Mouse (Mus musculus) liver, embryonic 11.5 days (tissue): ENCODE measurements around the gene Depdc1b. TPM values are rescaled to one million over a fixed set of nuclear protein-coding genes. Genes with fewer than 3 reads are reported as not detected.

ENCODE experiments used
- ATAC-seq: fragments of 200-750 bp; cut with Nextera tagmentation; replicated peaks from 2 replicates; pipeline ENCODE4 v1.8.0; 2017; ENCODE audit warnings: moderate number of reproducible peaks, mild to moderate bottlenecking, moderate TSS enrichment, moderate library complexity; ENCODE audit not compliant: low FRiP score
- DNase-seq: peaks from one replicate; pipeline ENCODE4 v3.0.0-alpha.2; 2017; ENCODE audit warnings: low spot score
- H3K27ac ChIP-seq: fragments of 300-500 bp; sonication (generic); 2 replicates; pipeline ENCODE4 v1.5.1; 2014; ENCODE audit warnings: mild to moderate bottlenecking, low read depth, low read length, control low read depth
- H3K27me3 ChIP-seq: fragments of 300-500 bp; sonication (generic); replicated peaks from 2 replicates; pipeline ENCODE4 v1.6.1; 2014; ENCODE audit warnings: low read length, mixed read lengths; ENCODE audit not compliant: control insufficient read depth, insufficient read depth
- H3K36me3 ChIP-seq: fragments of 300-500 bp; sonication (generic); 2 replicates; pipeline ENCODE4 v1.6.1; 2014; ENCODE audit warnings: mild to moderate bottlenecking, low read length, moderate library complexity, mixed read lengths; ENCODE audit not compliant: control insufficient read depth, insufficient read depth
- H3K4me1 ChIP-seq: fragments of 300-500 bp; sonication (generic); replicated peaks from 2 replicates; pipeline ENCODE4 v1.6.1; 2014; ENCODE audit warnings: low read length, mixed read lengths; ENCODE audit not compliant: control insufficient read depth, insufficient read depth
- H3K4me2 ChIP-seq: fragments of 300-500 bp; sonication (generic); 2 replicates; pipeline ENCODE4 v1.6.1; 2014; ENCODE audit warnings: mild to moderate bottlenecking, control low read depth, moderate library complexity
- H3K4me3 ChIP-seq: fragments of 300-500 bp; sonication (generic); 2 replicates; pipeline ENCODE4 v1.5.1; 2014; ENCODE audit warnings: low read depth, low read length, control low read depth
- H3K9ac ChIP-seq: fragments of 300-500 bp; sonication (generic); 2 replicates; pipeline ENCODE4 v1.6.1; 2014; ENCODE audit warnings: low read depth, low read length, control low read depth
- H3K9me3 ChIP-seq: fragments of 300-500 bp; sonication (generic); 2 replicates; pipeline ENCODE4 v1.6.1; 2016; ENCODE audit warnings: low read length, inconsistent platforms, mixed read lengths; ENCODE audit not compliant: control insufficient read depth
- WGBS: fragments of 180-500 bp; shearing (Covaris S2); extraction: QIAGEN DNeasy Blood & Tissue Kit; methylation state at CpG from one replicate; pipeline ENCODE4 v1.1.7; 2014; 5-methylcytosine and 5-hydroxymethylcytosine counted together
- polyA plus RNA-seq: library from polyadenylated mRNA; unstranded; fragments of >200 nt; fragmentation: Nextera tagmentation; extraction: Ambion mirVana; gene quantifications from 2 replicates; pipeline ENCODE4 v1.2.1, GENCODE M21; 2014

Depdc1b gene
- polyA plus RNA-seq, 1 experiment from 2014 or later = 14.9 TPM

DNA sequence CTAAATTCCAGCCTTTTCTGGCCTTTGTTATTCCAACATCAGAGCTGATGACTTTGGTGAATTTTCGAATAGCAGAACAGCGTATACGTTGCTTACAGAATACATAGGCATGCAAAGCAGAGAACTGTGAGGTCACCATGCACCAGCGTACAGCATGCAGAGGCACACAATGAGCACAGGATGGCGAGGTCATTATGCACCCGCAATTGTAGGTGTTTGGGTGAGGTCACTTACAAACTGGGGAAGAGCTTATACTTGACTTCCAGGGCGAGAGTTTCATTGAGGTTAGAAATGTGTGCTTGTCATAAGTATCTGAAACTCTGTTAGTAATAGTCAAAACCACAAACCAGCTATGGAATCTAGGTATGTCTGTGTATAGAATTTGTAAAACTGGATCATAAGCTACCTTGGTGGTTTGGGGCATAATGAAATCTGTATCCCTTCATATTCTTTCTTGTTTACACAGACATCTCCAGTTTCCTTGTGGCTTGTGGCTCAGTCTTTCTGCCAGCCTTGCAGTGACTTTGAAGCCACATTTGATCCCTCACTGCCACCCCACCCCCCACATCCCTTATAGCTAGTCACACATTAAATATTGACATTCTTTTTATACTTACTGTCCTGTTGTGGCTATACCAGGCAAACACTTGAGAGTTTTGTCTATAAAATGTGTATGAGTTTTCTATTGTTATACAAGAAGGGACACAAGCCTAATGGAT is 13.0 kb upstream of the Depdc1b start:
- no peaks in the 10 kb centered on the region for H3K4me1 ChIP-seq
- H3K27ac ChIP-seq = no peak overlapping the region
- WGBS = 83% methylated on average over 7 of the region's 7 CpGs
- ATAC-seq (no peak), DNase-seq (no peak)
- H3K9ac ChIP-seq = no peak overlapping the region
- H3K4me2 ChIP-seq = no peak overlapping the region
- no peak overlapping the region for H3K4me3 ChIP-seq
- no peaks in the 10 kb centered on the region for H3K27me3 ChIP-seq
- H3K9me3 ChIP-seq = no peaks in the 10 kb centered on the region
- H3K36me3 ChIP-seq = no peaks in the 10 kb centered on the region

GRCm38 (mm10) chr13:108303841-108304240 is 12.3 kb upstream of the Depdc1b start:
- no peak for ATAC-seq
- Histone ChIP-seq H3K4me2 (no peak overlapping the region), H3K36me3 (no peaks in the 10 kb centered on the region), H3K27me3 (no peaks in the 10 kb centered on the region), H3K27ac (no peak overlapping the region), H3K4me3 (no peak overlapping the region), H3K9ac (no peak overlapping the region), H3K4me1 (no peaks in the 10 kb centered on the region), H3K9me3 (no peaks in the 10 kb centered on the region)
- no peak for DNase-seq
- WGBS = 28% methylated on average over 1 of the region's 1 CpGs

GRCm38 (mm10) chr13:108304680-108305079 is 11.5 kb upstream of the Depdc1b start:
- WGBS = 17% methylated on average over 2 of the region's 2 CpGs
- Histone ChIP-seq H3K4me2 (no peak overlapping the region), H3K9me3 (no peaks in the 10 kb centered on the region), H3K4me1 (no peaks in the 10 kb centered on the region), H3K4me3 (no peak overlapping the region), H3K27me3 (no peaks in the 10 kb centered on the region), H3K27ac (no peak overlapping the region), H3K36me3 (no peaks in the 10 kb centered on the region), H3K9ac (no peak overlapping the region)
- DNase-seq (no peak), ATAC-seq (no peak)

DNA sequence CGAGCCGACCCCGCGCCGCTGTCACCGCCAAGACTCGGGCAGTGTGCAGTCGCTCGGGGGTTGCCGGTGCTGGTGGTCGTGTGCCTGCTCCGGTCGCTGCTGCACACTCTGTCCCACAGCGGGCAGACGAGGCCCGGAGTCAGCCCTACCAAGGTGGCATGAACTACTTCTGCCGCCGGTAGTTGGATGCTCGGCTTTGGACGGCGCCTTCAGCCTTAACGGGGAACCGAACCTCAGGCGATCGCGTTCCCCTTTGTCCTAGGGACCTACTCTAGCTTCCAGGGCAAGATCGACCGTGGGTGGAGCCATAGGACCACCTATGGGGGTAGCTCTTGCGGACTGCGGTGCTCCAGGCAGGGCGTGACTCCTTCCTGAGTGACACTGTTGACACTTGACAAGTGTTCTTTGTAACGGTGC is 363 bp downstream of the Depdc1b start:
- under 1% methylated on average over 32 of the region's 32 CpGs for WGBS
- Histone ChIP-seq H3K4me3 (peak overlapping the region; percentile 91), H3K4me1 (peaks cover 12% of the 10 kb centered on the region), H3K9ac (peak overlapping the region; percentile 84), H3K27ac (peak overlapping the region; percentile 90), H3K4me2 (peak overlapping the region; percentile 89), H3K36me3 (no peaks in the 10 kb centered on the region; the same call in 1 of the 2 replicates), H3K9me3 (no peaks in the 10 kb centered on the region), H3K27me3 (no peaks in the 10 kb centered on the region)
- ATAC-seq (peak; percentile 75), DNase-seq (peak; percentile 66)

DNA sequence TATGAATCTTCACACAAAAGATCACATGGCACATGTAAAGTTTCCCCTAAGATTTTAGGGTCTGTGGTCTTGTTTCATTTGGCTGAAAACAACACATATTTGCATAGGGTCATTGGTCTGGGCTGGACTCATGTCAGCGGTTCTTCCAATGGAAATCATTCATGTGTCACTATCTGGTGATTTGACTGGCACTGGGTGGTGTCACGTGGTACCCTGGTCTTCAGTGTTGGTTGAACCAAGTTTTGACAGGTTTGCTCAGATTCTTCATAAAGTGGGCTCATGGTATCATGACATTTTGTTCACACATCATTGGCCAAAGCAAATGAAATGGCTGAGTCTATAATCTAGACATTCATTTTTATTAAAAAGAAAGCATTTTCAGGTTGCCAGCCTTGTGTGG is 1.3 kb downstream of the Depdc1b start:
- Histone ChIP-seq H3K9ac (no peak overlapping the region; the same call in 1 of the 2 replicates), H3K36me3 (no peaks in the 10 kb centered on the region; the same call in 1 of the 2 replicates), H3K4me3 (peak overlapping the region; percentile 91), H3K27ac (no peak overlapping the region), H3K4me1 (peaks cover 12% of the 10 kb centered on the region), H3K4me2 (peak overlapping the region; percentile 89), H3K9me3 (no peaks in the 10 kb centered on the region), H3K27me3 (no peaks in the 10 kb centered on the region)
- WGBS = 77% methylated on average over 2 of the region's 2 CpGs
- ATAC-seq (no peak), DNase-seq (no peak)

- no peaks in the 10 kb centered on the region for H3K9me3 ChIP-seq
- H3K27me3 ChIP-seq = no peaks in the 10 kb centered on the region
- no peak for ATAC-seq
- 90% methylated on average over 8 of the region's 8 CpGs for WGBS
- no peaks in the 10 kb centered on the region; the same call in 1 of the 2 replicates for H3K36me3 ChIP-seq
- no peak overlapping the region for H3K27ac ChIP-seq
- H3K9ac ChIP-seq = no peak overlapping the region
- H3K4me1 ChIP-seq = peaks cover 12% of the 10 kb centered on the region
- no peak for DNase-seq
- H3K4me3 ChIP-seq = no peak overlapping the region
- no peak overlapping the region for H3K4me2 ChIP-seq
Observed at GRCm38 (mm10) chr13:108319028-108319427, 2.9 kb downstream of the Depdc1b start.

GRCm38 (mm10) chr13:108320216-108320615 is 4.1 kb downstream of the Depdc1b start:
- no peak overlapping the region for H3K4me2 ChIP-seq
- no peak overlapping the region for H3K9ac ChIP-seq
- no peak for ATAC-seq
- no peak for DNase-seq
- WGBS = 85% methylated on average over 8 of the region's 8 CpGs
- H3K4me3 ChIP-seq = no peak overlapping the region
- no peak overlapping the region for H3K27ac ChIP-seq
- peaks cover 11% of the 10 kb centered on the region for H3K4me1 ChIP-seq
- H3K9me3 ChIP-seq = no peaks in the 10 kb centered on the region
- no peaks in the 10 kb centered on the region for H3K27me3 ChIP-seq
- H3K36me3 ChIP-seq = no peaks in the 10 kb centered on the region; the same call in 1 of the 2 replicates

DNA sequence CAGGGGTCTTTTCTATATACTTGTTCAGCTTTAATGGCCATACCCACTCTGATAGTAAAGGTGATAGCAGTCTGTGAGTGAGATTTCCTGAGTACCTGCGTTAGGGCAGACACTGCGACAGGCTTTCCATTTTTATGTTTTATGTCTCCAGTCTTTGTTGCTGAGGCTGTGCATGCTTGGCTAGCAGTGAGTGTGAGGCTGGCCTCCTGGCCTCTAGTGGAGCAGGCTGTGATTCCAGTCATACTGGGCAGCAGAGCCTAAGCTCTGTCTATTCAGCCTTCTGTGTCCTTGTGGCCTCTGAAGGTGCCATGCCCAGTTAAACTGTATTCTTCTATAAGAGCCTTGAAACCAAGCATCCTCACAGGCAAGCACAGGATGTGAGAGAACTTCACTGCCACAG is 6.3 kb downstream of the Depdc1b start:
- Histone ChIP-seq H3K27ac (no peak overlapping the region), H3K9ac (no peak overlapping the region), H3K4me3 (no peak overlapping the region), H3K27me3 (no peaks in the 10 kb centered on the region), H3K9me3 (no peaks in the 10 kb centered on the region), H3K4me2 (no peak overlapping the region), H3K4me1 (peaks cover under 1% of the 10 kb centered on the region; the same call in 1 of the 2 replicates), H3K36me3 (no peaks in the 10 kb centered on the region; the same call in 1 of the 2 replicates)
- WGBS = 80% methylated on average over 2 of the region's 2 CpGs
- DNase-seq (no peak), ATAC-seq (no peak)

GRCm38 (mm10) chr13:108323317-108323716 is 7.2 kb downstream of the Depdc1b start:
- Histone ChIP-seq H3K4me1 (no peaks in the 10 kb centered on the region), H3K36me3 (no peaks in the 10 kb centered on the region; the same call in 1 of the 2 replicates), H3K27me3 (no peaks in the 10 kb centered on the region), H3K4me3 (no peak overlapping the region), H3K4me2 (no peak overlapping the region), H3K27ac (no peak overlapping the region), H3K9me3 (no peaks in the 10 kb centered on the region), H3K9ac (no peak overlapping the region)
- WGBS = 89% methylated on average over 2 of the region's 2 CpGs
- no peak for ATAC-seq
- DNase-seq = no peak
